ENCODE assay signal across 8 mouse cellular contexts in genomic region chr19:57314346-57315012, GRCm38 (mm10). TPM values are rescaled to one million over a fixed set of nuclear protein-coding genes. Genes with fewer than 3 reads are reported as not detected.
DNase-seq lines count a peak whose midpoint lies in the region; ATAC-seq lines count a peak whose summit lies in the region.

TSS of gene Ablim1 (minus strand) at chr19:57314919.

- H3K9me3 ChIP-seq in embryonic facial prominence, embryonic 12.5 days: no peaks in the 10 kb centered on the region

- peak within 1 kb of the TSS; percentile 52 for H3K4me3 ChIP-seq in embryonic facial prominence, embryonic 12.5 days

- H3K4me1 ChIP-seq in embryonic facial prominence, embryonic 12.5 days: peaks cover 13% of the 10 kb centered on the region

- intact Hi-C loops in left cerebral cortex, postnatal 4 days (cut with DNase I): loop anchor here (10.0 kb wide), 1 partner anchor 120 kb away; no protein-coding TSS in a partner anchor

- H3K9ac ChIP-seq in embryonic facial prominence, embryonic 12.5 days: peak within 1 kb of the TSS; percentile 61

- peak; percentile 41; the same call in 1 of the 2 replicates for ATAC-seq in embryonic facial prominence, embryonic 12.5 days (ENCODE audit: insufficient number of reproducible peaks, insufficient read depth, low FRiP score, low TSS enrichment)
- peak; percentile 64 for ATAC-seq in megakaryocyte-erythroid progenitor cell, adult 5-6 weeks (replicated peaks; ENCODE audit: low FRiP score, low TSS enrichment, poor library complexity, severe bottlenecking)

- WGBS in embryonic facial prominence, embryonic 12.5 days: 3% methylated on average over 52 of the region's 52 CpGs

- H3K27ac ChIP-seq in embryonic facial prominence, embryonic 12.5 days: 0 out of 2 replicates have a peak within 1 kb of the TSS, but pooled peaks have one; percentile 46

- H3K36me3 ChIP-seq in embryonic facial prominence, embryonic 12.5 days: no peaks in the 10 kb centered on the region

- peak within 1 kb of the TSS; percentile 97 for H3K4me2 ChIP-seq in embryonic facial prominence, embryonic 12.5 days (replicated peaks)

- no peak for DNase-seq in thymus, postnatal 0 days (ENCODE audit: low spot score)
- no peak for DNase-seq in thymus, postnatal 10 days (ENCODE audit: low spot score in 2 of 2)
- DNase-seq in heart, adult 9 months (ENCODE audit: low spot score in 2 of 2): peak; percentile 63 to 74
- DNase-seq in kidney, adult 18-20 months: peak; percentile 88
- DNase-seq in left cerebral cortex, postnatal 4 days: peak; percentile 37
- DNase-seq in right cerebral cortex, postnatal 25 days: peak; percentile 65

- H3K27me3 ChIP-seq in embryonic facial prominence, embryonic 12.5 days: peaks cover 31% of the 10 kb centered on the region

RNA-seq across cellular contexts. Expression of gene Ablim1, which starts in this region (rescaled TPM):
- 148 and 166 TPM in 2 replicates for polyA plus RNA-seq in thymus, postnatal 0 days (2015; fragmentation: Nextera tagmentation; extraction: Ambion mirVana)
- 31.1 and 32.0 TPM in 2 replicates for polyA plus RNA-seq in embryonic facial prominence, embryonic 12.5 days (2016; fragmentation: Nextera tagmentation; extraction: Ambion mirVana)
- 100 to 1,000 TPM; 204 to 208 TPM for total RNA-seq in left cerebral cortex, postnatal 4 days (2021)
- total RNA-seq in megakaryocyte-erythroid progenitor cell, adult 5-6 weeks (2014; fragmentation: Nextera tagmentation): 9.2 and 10.9 TPM in 2 replicates
- total RNA-seq in megakaryocyte-erythroid progenitor cell, adult 5-6 weeks (2017): 1.5 and 6.3 TPM in 2 replicates

Comparison
In these comparisons a context has a peak if more than half of its experiments do, and no peak if none do; other contexts are left out.
1. RNA of gene Ablim1 (total RNA-seq): 204 to 208 TPM in left cerebral cortex, postnatal 4 days; 1.5 to 10.9 TPM in megakaryocyte-erythroid progenitor cell, adult 5-6 weeks; every median in the first group is over 10 times any median in the second.
2. DNase-seq: peak in heart, adult 9 months (2 of 2), kidney, adult 18-20 months (single experiment), left cerebral cortex, postnatal 4 days (single experiment) and right cerebral cortex, postnatal 25 days (single experiment); none in thymus, postnatal 0 days (single experiment) and thymus, postnatal 10 days (0 of 2).